Mouse (Mus musculus) E14TG2a.4 (cell line): Measurements from ENCODE around the gene Adamts2.

Experiments used
- H3K27me3 ChIP-seq: 2 replicates; pipeline ENCODE4 v1.6.1; 2014; ENCODE audit warnings: low read length, control low read depth; ENCODE audit not compliant: insufficient read depth
- H3K36me3 ChIP-seq: 2 replicates; pipeline ENCODE4 v1.6.1; 2014; ENCODE audit warnings: low read length, control low read depth; ENCODE audit not compliant: insufficient read depth
- H3K4me1 ChIP-seq: replicated peaks from 2 replicates; pipeline ENCODE4 v1.6.1; 2014; ENCODE audit warnings: low read depth, low read length, control low read depth
- H3K4me3 ChIP-seq: replicated peaks from 2 replicates; pipeline ENCODE4 v1.5.1; 2014; ENCODE audit warnings: mild to moderate bottlenecking, low read length
- H3K9me3 ChIP-seq: 2 replicates; pipeline ENCODE4 v1.6.1; 2014; ENCODE audit warnings: low read length, control low read depth
- CTCF ChIP-seq: conservative IDR thresholded peaks from 2 replicates; pipeline ENCODE4 v1.5.1; 2014; ENCODE audit warnings: low read length
- NANOG ChIP-seq: IDR thresholded peaks from 2 replicates; pipeline ENCODE4 v1.6.1; 2014; ENCODE audit warnings: borderline replicate concordance, low read length, mixed read lengths
- POU5F1 ChIP-seq: IDR thresholded peaks from 2 replicates; pipeline ENCODE4 v1.6.1; 2014; ENCODE audit warnings: low read length, borderline replicate concordance

Adamts2 gene

DNA sequence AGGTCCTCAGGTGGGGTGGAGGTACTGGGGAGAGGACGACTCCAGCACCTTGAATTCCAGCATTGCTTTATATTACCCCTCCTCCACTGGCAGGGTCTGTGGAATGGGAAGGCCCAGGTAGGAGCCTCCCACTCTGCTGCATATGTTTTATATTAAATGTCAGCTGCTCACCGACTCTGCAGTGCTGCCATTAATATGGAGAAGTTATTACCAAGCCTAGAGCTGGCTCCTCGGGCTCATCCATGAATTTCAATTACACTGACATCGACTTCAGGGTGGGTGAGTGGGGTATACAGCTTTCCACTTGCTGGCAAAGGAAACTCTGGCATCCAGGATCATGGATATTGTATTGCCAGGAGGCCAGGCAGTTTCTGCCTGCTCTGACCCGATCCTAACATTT, 9.3 kb downstream of the Adamts2 start:
- no peaks in the 10 kb centered on the region for H3K4me1 ChIP-seq
- H3K9me3 ChIP-seq = no peaks in the 10 kb centered on the region
- no peak overlapping the region for H3K4me3 ChIP-seq
- no peaks in the 10 kb centered on the region for H3K36me3 ChIP-seq
- H3K27me3 ChIP-seq = peaks cover 36% of the 10 kb centered on the region
- no peak for TF ChIP-seq POU5F1
- TF ChIP-seq CTCF = no peak
- TF ChIP-seq NANOG = no peak

DNA sequence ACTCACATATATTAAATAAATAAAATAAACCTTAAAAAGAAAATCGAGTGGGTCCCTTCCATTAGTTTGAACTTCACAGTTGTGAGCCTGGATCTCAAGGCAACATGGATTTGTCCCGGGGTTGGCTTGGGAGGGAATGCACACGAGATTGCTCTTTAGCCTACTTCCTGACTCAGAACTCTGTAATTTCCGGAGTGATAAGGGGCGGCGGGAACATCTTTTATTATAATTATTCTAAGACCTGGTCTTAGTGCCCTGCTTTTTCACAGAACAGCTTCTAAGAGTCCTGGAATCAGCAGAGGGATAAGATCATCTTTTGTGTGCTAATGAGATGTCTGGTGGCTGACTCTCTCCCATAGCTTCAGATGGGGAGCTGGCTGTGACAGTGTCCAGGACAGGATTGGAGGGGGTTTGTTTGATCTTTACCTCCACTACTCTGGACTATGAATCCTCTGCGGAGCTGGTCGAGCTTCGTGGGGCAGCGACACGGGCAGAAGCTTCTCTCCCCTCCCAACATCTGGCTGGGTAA, 15.2 kb downstream of the Adamts2 start:
- TF ChIP-seq POU5F1 (no peak), NANOG (no peak), CTCF (no peak)
- H3K9me3 ChIP-seq = no peaks in the 10 kb centered on the region

DNA sequence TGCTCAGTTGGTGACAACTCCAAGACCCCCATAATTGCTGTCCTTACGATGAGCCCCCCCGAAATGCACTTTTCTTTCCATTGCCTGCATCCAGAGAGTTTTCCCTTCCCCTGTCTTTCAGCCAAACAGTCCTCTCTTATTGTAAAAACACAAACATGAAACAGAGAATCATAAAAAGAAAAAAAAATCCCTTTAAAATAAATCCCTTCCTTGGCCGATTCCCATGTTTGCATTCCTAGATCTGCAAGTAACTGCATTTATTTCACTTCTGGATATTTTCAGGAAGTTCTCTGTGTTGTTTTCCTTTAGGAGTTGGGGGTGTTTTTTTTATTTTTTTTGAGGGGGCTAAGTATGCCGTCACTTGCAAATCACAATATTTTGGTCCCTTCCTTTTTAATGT, 19.0 kb downstream of the Adamts2 start:
- no peak for TF ChIP-seq CTCF
- TF ChIP-seq POU5F1 = no peak
- no peak for TF ChIP-seq NANOG
- Histone ChIP-seq H3K9me3 (no peaks in the 10 kb centered on the region), H3K4me3 (no peak overlapping the region), H3K27me3 (peaks cover 47% of the 10 kb centered on the region), H3K4me1 (peaks cover 21% of the 10 kb centered on the region), H3K36me3 (no peaks in the 10 kb centered on the region)

More for the DNA sequence above, 15.2 kb downstream of the Adamts2 start:
- Histone ChIP-seq H3K4me3 (no peak overlapping the region), H3K36me3 (no peaks in the 10 kb centered on the region), H3K27me3 (peaks cover 30% of the 10 kb centered on the region; the same call in 1 of the 2 replicates), H3K4me1 (peaks cover 9% of the 10 kb centered on the region)

DNA sequence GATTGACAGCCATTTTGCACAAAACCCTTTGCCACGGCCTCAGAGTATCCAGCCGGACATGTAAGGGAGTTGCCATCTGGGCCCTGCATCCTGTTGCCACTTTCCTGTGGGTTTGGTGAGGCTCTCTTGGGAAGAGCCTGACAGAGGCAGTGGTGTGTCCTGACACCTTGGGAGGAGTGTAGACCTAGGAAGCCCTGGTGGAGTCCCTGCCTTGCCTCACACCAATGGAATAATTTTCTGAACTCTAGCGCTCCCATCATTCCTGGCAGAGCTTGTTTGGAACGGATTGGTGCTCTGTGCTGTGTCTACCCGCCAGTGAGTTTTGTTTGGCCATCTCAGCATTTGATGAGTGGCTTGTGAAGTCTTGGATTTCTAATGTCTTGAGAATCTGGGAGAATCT, 19.5 kb downstream of the Adamts2 start:
- H3K9me3 ChIP-seq = no peaks in the 10 kb centered on the region
- H3K4me3 ChIP-seq = peak overlapping the region; percentile 52; the same call in 1 of the 2 replicates
- peaks cover 44% of the 10 kb centered on the region for H3K27me3 ChIP-seq
- H3K36me3 ChIP-seq = no peaks in the 10 kb centered on the region
- TF ChIP-seq NANOG (no peak), POU5F1 (no peak), CTCF (no peak)
- H3K4me1 ChIP-seq = peaks cover 21% of the 10 kb centered on the region

DNA sequence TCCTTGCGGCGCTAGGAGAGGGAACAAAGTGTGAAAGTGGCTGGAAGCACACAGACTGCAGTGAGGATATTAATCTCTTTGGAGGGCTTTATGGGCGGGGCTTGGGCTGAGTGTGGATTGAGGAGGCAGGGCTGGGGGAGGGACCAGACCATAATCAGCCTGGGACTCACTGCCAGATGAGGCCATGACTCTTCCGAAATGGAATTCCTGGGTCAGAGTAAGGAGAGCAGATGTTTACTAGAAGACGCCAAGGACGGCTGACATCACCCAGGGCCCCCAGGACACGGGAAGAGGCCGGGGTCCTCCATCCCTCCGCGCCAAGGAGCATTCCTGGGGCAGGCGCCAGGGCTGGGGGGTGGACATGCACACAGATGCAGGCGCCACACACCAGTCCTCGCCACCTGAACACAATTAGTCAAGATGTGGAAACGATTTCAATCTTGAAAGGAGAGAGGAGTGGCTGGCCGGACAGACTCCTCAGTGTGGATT, 20.4 kb downstream of the Adamts2 start:
- TF ChIP-seq POU5F1 (no peak), CTCF (no peak), NANOG (no peak)
- Histone ChIP-seq H3K4me3 (peak overlapping the region; percentile 52), H3K4me1 (peaks cover 21% of the 10 kb centered on the region), H3K27me3 (peaks cover 45% of the 10 kb centered on the region), H3K9me3 (peaks cover 2% of the 10 kb centered on the region; the same call in 1 of the 2 replicates), H3K36me3 (no peaks in the 10 kb centered on the region)

DNA sequence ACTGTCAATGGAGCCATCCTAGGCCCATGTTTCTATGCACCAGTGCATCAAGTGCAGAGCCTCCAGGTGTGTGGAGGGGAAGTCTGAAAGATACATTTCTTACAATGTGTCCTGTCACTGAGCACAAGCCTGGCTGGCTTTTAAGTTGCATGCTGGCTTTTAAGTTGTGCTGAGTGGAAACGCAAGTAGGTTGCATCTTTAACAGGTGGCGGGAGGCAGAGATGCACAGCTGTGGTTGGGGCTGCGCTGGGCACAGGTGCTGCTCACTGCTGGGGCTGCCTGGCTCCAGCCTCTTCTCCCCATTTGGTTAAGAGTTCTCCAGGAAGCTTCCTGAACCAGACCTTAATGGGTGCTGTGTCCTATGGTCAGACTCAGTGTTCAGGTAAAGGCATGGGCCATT, 21.9 kb downstream of the Adamts2 start:
- peaks cover 6% of the 10 kb centered on the region; the same call in 1 of the 2 replicates for H3K9me3 ChIP-seq
- H3K4me3 ChIP-seq = no peak overlapping the region
- H3K27me3 ChIP-seq = peaks cover 36% of the 10 kb centered on the region
- H3K4me1 ChIP-seq = peaks cover 21% of the 10 kb centered on the region
- no peaks in the 10 kb centered on the region for H3K36me3 ChIP-seq
- TF ChIP-seq CTCF (no peak), POU5F1 (no peak), NANOG (no peak)

DNA sequence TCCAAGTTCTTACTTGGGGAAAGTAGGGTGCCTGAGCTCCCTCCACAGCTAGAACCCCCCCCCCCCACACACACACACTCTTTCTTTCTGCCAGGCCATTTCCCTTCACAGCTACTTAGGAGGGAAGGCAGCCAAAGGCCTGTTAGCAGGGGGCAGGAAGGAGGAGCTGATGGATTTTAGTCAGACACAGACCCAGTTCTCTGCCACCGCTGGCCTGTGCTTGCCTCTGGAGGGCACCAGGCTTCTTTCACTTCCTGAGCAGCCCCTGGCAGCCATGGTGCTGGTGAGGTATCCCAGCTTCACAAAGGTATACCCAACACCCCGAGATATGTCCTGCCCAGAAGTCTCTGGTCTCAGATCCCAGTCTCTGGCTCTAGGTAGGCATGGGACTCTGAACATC, 22.4 kb downstream of the Adamts2 start:
- Histone ChIP-seq H3K27me3 (peaks cover 36% of the 10 kb centered on the region), H3K4me1 (peaks cover 21% of the 10 kb centered on the region), H3K36me3 (no peaks in the 10 kb centered on the region), H3K4me3 (no peak overlapping the region), H3K9me3 (peaks cover 6% of the 10 kb centered on the region; the same call in 1 of the 2 replicates)
- TF ChIP-seq CTCF = no peak

DNA sequence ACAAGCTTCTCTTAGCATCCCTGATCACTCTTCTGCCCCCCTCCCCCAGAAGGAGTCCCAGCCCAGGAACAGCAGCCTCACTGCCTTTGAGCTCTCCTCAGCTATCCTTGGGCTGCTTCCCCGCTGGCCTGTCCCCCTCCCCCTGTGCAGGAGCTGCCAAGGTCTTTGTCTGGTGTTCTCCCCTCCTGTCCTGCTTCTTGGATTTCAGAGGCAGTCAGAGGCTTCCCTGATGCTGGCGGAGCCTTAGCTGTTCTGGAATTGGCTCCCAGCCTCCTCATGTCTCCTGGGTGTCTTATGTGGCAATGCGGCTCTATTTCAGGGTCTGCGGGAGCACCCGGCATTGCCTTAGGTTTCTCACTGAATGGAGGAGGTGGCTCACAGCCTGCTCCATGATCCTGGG, 22.8 kb downstream of the Adamts2 start:
- peak overlapping the region; percentile 57 for H3K4me3 ChIP-seq
- TF ChIP-seq POU5F1 (no peak), NANOG (no peak), CTCF (no peak)
- H3K36me3 ChIP-seq = no peaks in the 10 kb centered on the region
- H3K27me3 ChIP-seq = peaks cover 34% of the 10 kb centered on the region
- peaks cover 6% of the 10 kb centered on the region; the same call in 1 of the 2 replicates for H3K9me3 ChIP-seq
- H3K4me1 ChIP-seq = peaks cover 21% of the 10 kb centered on the region

DNA sequence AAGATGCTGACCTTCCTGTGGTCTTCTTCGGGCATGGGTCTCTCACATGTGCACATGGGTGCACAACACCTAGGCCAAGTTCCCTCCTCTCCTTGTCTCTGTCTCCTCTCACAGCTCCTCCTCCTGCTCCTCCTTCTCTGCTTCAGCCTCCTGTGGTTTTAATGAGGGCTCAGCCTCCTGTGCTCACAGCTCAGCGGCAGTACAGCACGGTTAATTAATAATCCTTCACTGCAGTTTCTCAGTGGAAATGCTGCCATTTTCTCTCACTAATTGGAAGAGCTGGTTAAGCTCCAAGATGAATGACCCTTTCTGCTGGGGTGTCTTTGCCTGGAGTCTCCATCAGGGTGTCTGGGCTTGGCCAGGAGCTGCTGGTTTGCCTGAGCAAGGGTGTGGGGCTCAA, 27.0 kb downstream of the Adamts2 start:
- Histone ChIP-seq H3K4me3 (no peak overlapping the region), H3K9me3 (peaks cover 6% of the 10 kb centered on the region; the same call in 1 of the 2 replicates), H3K27me3 (peaks cover 46% of the 10 kb centered on the region), H3K4me1 (no peaks in the 10 kb centered on the region; the same call in 1 of the 2 replicates), H3K36me3 (no peaks in the 10 kb centered on the region)
- no peak for TF ChIP-seq POU5F1
- no peak for TF ChIP-seq CTCF
- no peak for TF ChIP-seq NANOG
